Mouse (Mus musculus) heart, embryonic 15.5 days (tissue): ENCODE measurements around the gene Fam169a. TPM values are rescaled to one million over a fixed set of nuclear protein-coding genes. Genes with fewer than 3 reads are reported as not detected.
"Not testable (repeated sequence)": the region's sequence is repeated elsewhere in the genome, so short reads cannot be mapped to it uniquely, and the experiment has no call there.

ENCODE experiments used
- ATAC-seq: fragments of 200-750 bp; cut with Nextera tagmentation; replicated peaks from 2 replicates; pipeline ENCODE4 v1.8.0; 2017; ENCODE audit warnings: low read depth, moderate TSS enrichment; ENCODE audit not compliant: insufficient number of reproducible peaks, insufficient read depth, low FRiP score
- H3K27ac ChIP-seq: fragments of 300-500 bp; sonication (generic); 2 replicates; pipeline ENCODE4 v1.5.1; 2015; ENCODE audit warnings: mild to moderate bottlenecking, inconsistent platforms
- H3K27me3 ChIP-seq: fragments of 300-500 bp; sonication (generic); 2 replicates; pipeline ENCODE4 v1.6.1; 2015; ENCODE audit warnings: inconsistent platforms
- H3K36me3 ChIP-seq: fragments of 300-500 bp; sonication (generic); 2 replicates; pipeline ENCODE4 v1.6.1; 2015; ENCODE audit warnings: mild to moderate bottlenecking, inconsistent platforms
- H3K4me1 ChIP-seq: fragments of 300-500 bp; sonication (generic); replicated peaks from 2 replicates; pipeline ENCODE4 v1.6.1; 2015; ENCODE audit warnings: inconsistent platforms
- H3K4me2 ChIP-seq: fragments of 300-500 bp; sonication (generic); 2 replicates; pipeline ENCODE4 v1.6.1; 2015; ENCODE audit warnings: inconsistent platforms, mild to moderate bottlenecking, moderate library complexity
- H3K4me3 ChIP-seq: fragments of 300-500 bp; sonication (generic); 2 replicates; pipeline ENCODE4 v1.5.1; 2015; ENCODE audit warnings: mild to moderate bottlenecking, inconsistent platforms
- H3K9ac ChIP-seq: fragments of 300-500 bp; sonication (generic); 2 replicates; pipeline ENCODE4 v1.6.1; 2015; ENCODE audit warnings: mild to moderate bottlenecking, inconsistent platforms
- H3K9me3 ChIP-seq: fragments of 300-500 bp; sonication (generic); replicated peaks from 2 replicates; pipeline ENCODE4 v1.6.1; 2016; ENCODE audit warnings: inconsistent platforms
- WGBS: fragments of 180-500 bp; shearing (Covaris S2); methylation state at CpG from one replicate; pipeline ENCODE4 v1.1.7; 2015; ENCODE audit warnings: mixed read lengths; 5-methylcytosine and 5-hydroxymethylcytosine counted together
- polyA plus RNA-seq: library from polyadenylated mRNA; unstranded; fragments of >200 nt; fragmentation: Nextera tagmentation; extraction: Ambion mirVana; gene quantifications from 2 replicates; pipeline ENCODE4 v1.2.1, GENCODE M21; 2015

Fam169a gene
- polyA plus RNA-seq, 1 experiment from 2014 or later, result 3.4 TPM

DNA sequence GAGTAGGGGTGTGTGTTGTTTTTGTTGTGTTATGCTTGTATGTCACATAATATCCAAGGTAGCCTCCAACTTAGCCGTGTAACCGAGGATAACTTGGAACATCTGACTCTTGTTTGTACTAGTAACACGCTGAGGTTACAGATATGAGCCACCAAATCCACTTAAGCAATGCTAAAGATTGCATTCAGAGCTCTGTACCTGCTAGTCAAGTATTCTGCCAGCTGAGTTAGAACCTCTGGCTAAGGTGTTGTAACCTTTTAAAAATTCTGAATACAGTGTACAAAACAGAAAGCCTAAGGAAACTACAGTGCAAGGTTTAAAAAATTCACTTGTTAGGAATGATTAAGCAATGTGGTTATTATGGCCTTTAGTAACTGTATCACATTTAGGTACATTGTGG is 13.5 kb downstream of the Fam169a start:
- Histone ChIP-seq H3K9ac (no peak overlapping the region), H3K4me3 (no peak overlapping the region), H3K9me3 (no peaks in the 10 kb centered on the region), H3K27me3 (no peaks in the 10 kb centered on the region), H3K36me3 (no peaks in the 10 kb centered on the region), H3K27ac (no peak overlapping the region), H3K4me1 (no peaks in the 10 kb centered on the region), H3K4me2 (no peak overlapping the region)
- WGBS, result 77% methylated on average over 3 of the region's 3 CpGs
- no peak for ATAC-seq

DNA sequence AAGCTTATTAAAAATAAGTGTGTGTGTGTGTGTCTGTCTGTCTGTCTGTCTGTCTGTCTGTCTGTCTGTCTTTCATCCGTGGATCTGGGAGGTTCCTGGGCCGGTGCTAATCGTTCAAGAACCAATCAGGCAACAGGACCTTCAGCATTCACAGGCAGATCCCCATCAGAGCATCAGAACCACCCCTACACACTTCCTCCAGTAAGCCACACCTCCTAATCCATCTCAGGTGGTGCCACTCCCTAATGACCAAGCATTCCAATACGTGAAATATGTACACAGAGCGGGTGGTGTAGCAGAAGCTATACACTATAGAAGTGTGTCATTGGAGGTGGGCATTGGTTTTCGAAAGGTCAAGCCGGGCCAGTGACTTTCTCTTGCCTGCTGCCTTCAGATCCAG is 15.3 kb downstream of the Fam169a start:
- WGBS, result 90% methylated on average over 7 of the region's 7 CpGs
- no peaks in the 10 kb centered on the region for H3K9me3 ChIP-seq
- H3K4me2 ChIP-seq, result no peak overlapping the region
- no peak overlapping the region for H3K4me3 ChIP-seq
- H3K27me3 ChIP-seq, result no peaks in the 10 kb centered on the region
- no peaks in the 10 kb centered on the region for H3K36me3 ChIP-seq
- H3K4me1 ChIP-seq, result no peaks in the 10 kb centered on the region
- H3K27ac ChIP-seq, result no peak overlapping the region
- no peak overlapping the region for H3K9ac ChIP-seq
- no peak for ATAC-seq

DNA sequence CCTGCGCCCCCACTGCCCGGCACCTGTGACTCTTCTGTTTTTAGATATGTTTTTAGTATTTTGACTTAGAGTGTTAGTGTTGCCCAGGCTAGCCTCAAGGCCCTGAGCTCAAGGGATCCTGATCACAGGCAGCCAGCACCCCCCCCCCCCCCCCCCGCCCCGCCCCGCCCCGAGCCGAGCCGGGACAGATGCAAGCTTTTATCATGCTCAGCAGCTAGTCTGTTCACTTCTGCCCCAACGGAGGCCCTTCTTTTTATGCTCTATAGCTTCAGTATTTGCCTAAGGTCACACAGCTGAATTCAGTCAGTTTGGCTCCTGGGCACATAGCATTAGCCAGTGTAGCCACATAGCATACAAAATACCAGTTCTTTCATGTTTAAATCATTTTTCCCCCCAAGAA is 19.2 kb downstream of the Fam169a start:
- H3K9me3 ChIP-seq, result no peaks in the 10 kb centered on the region
- no peak for ATAC-seq
- no peaks in the 10 kb centered on the region for H3K36me3 ChIP-seq
- H3K27ac ChIP-seq, result no peak overlapping the region
- no peaks in the 10 kb centered on the region for H3K4me1 ChIP-seq
- no peak overlapping the region for H3K9ac ChIP-seq
- H3K27me3 ChIP-seq, result no peaks in the 10 kb centered on the region
- no peak overlapping the region for H3K4me2 ChIP-seq
- H3K4me3 ChIP-seq, result no peak overlapping the region
- WGBS, result 71% methylated on average over 9 of the region's 9 CpGs

DNA sequence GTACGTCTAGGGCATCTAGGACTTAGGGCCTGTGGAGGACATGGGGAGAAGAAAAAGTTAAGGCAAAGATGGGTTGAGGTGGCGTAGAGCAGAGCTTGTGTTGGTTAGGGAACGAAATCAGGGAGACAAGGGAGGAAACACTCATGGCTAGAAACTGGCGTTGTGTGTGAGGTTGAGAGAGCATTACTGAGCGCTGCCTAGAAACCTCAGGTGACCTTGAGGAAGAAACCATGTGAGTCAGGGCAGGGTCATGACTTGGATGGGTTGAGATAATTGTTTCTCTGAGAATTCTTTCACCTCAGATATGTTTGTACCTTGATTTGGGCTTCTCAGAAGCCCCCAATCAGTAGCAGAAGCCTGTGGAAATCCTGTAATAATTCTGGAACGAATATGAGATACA is 20.3 kb downstream of the Fam169a start:
- Histone ChIP-seq H3K9ac (no peak overlapping the region), H3K27me3 (no peaks in the 10 kb centered on the region), H3K4me2 (no peak overlapping the region), H3K4me3 (no peak overlapping the region), H3K4me1 (no peaks in the 10 kb centered on the region), H3K9me3 (no peaks in the 10 kb centered on the region), H3K36me3 (no peaks in the 10 kb centered on the region), H3K27ac (no peak overlapping the region)
- ATAC-seq, result no peak
- 90% methylated on average over 6 of the region's 6 CpGs for WGBS

DNA sequence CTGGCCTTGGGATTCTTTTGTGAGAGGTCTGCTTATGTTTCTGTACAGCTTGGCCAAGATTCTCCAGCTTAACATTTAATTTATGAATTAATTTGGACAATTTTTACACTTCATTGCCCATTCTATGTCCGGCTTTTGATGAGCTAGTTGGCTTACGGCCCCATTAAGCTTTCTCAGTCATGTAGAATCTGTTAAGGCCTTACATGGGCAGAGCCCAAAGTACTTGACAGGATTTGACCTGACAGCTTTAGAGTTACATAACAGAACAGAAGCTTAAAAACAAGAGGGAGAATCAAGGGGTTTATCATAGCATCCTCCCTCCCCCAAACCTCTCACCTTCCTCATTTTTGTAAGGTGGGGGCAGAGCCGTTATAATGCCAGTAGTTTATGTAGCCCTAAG is 21.1 kb downstream of the Fam169a start:
- no peak overlapping the region for H3K27ac ChIP-seq
- H3K27me3 ChIP-seq, result no peaks in the 10 kb centered on the region
- no peaks in the 10 kb centered on the region for H3K36me3 ChIP-seq
- H3K4me3 ChIP-seq, result no peak overlapping the region
- 92% methylated on average over 3 of the region's 3 CpGs for WGBS
- H3K9me3 ChIP-seq, result no peaks in the 10 kb centered on the region
- no peak for ATAC-seq
- H3K4me2 ChIP-seq, result no peak overlapping the region
- no peak overlapping the region for H3K9ac ChIP-seq
- no peaks in the 10 kb centered on the region for H3K4me1 ChIP-seq

DNA sequence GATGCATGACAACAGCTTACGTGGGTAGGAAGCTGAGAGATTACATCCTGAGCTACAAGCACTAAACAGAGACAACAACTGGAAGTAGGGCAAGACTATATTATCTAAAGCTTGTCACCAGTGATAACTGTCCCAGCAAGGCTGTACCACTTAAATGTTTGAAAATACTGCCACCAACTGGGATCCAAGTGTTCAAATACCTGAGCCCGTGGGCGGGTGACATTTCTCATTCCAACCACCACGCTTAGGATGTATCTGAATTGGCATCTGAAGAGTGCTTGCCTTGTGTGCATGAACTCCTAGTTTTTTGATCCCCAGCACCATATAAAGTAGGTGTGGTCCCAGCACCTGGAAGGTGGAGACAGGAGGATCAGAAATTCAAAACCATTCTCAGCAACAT is 28.6 kb downstream of the Fam169a start:
- WGBS, result 59% methylated on average over 4 of the region's 4 CpGs
- Histone ChIP-seq H3K9ac (no peak overlapping the region), H3K36me3 (no peaks in the 10 kb centered on the region), H3K4me2 (no peak overlapping the region), H3K4me1 (no peaks in the 10 kb centered on the region), H3K27me3 (no peaks in the 10 kb centered on the region), H3K27ac (no peak overlapping the region), H3K4me3 (no peak overlapping the region), H3K9me3 (no peaks in the 10 kb centered on the region)
- ATAC-seq, result no peak

DNA sequence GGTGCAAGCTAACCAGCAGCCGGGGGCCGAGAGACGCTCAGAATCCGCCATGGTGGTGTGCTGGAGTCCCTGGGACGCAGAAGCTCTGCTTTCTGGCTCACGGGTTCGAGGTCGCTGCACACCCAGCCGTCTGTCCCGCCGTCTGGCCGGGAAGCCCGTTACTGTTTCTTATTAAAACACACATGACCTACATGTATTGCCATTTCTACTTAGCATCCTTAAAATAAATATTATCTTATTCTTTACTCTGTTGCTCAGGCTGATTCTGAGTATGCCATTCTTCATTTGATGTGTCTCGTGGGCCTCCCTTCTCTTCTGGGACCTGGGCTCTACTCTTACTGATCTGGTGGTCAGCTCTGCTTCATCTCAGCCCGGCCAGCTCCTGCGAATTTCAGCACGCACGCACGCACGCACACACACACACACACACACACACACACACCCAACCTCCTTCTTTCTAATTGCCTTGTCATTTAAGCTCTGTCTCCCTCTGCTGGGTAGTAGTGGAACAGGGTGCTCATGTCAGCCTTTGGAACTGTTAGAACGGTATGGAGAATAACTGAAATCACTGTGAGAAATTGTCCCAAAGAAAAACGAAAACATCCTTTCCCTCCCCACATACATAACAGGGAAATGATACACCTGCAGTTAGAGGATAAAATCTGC is 32.2 kb downstream of the Fam169a start, which contains the start of gene Gm6169:
Gene Gm6169, minus strand, starts transcription at position 51 of the 666 bp plus-strand sequence.
- H3K4me1 ChIP-seq, result no peaks in the 10 kb centered on the region
- H3K9ac ChIP-seq, result no peak within 1 kb of the TSS
- no peak for ATAC-seq
- H3K4me2 ChIP-seq, result no peak within 1 kb of the TSS
- no peaks in the 10 kb centered on the region for H3K9me3 ChIP-seq
- H3K27me3 ChIP-seq, result no peaks in the 10 kb centered on the region
- no peaks in the 10 kb centered on the region for H3K36me3 ChIP-seq
- 73% methylated on average over 22 of the region's 22 CpGs for WGBS
- H3K27ac ChIP-seq, result no peak within 1 kb of the TSS
- H3K4me3 ChIP-seq, result no peak within 1 kb of the TSS

DNA sequence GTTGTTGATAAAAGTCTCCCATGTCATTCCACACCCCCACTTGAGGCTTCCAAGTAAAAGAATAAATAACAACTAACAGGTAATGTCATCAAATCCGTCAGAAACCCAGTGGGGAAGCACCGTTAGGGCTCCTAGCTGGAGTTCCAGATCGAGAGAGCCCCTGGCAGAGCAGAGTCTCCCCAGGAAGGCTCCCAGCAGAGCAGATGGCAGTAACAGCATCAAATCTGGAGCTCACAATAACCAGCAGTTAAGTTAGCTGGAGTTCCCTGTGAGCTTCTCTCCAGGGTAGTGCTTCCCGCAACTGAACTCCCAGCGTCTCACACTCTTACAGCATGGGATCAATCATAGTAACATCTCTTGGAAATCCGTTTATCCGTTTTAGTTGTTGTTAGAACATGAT is 37.9 kb downstream of the Fam169a start:
- 78% methylated on average over 7 of the region's 7 CpGs for WGBS
- no peaks in the 10 kb centered on the region for H3K36me3 ChIP-seq

DNA sequence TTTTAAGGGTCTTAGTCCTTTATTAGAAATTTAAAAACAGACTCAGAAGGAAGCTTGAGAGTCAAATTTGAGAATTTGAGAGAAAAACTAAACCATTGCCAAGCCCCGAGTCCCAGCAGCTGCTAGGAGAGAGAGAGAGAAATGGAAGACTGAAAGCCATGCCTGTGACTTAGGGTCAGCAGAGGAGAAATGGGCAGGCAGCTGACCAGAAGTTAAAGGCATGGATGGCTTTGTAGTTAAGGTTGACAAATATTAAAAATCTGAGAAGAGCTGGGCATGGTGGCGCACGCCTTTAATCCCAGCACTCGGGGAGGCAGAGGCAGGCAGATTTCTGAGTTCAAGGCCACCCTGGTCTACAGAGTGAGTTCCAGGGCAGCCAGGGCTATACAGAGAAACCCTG is 40.6 kb downstream of the Fam169a start:
- not testable (repeated sequence) for H3K27ac ChIP-seq, H3K27me3 ChIP-seq, H3K4me1 ChIP-seq, H3K9me3 ChIP-seq, H3K4me3 ChIP-seq, H3K36me3 ChIP-seq, ATAC-seq, H3K4me2 ChIP-seq, H3K9ac ChIP-seq
- WGBS, result 91% methylated on average over 4 of the region's 4 CpGs

More for the DNA sequence above, 37.9 kb downstream of the Fam169a start:
- no peak overlapping the region for H3K27ac ChIP-seq
- H3K27me3 ChIP-seq, result no peaks in the 10 kb centered on the region
- no peaks in the 10 kb centered on the region for H3K4me1 ChIP-seq
- no peak overlapping the region for H3K9ac ChIP-seq
- H3K9me3 ChIP-seq, result no peaks in the 10 kb centered on the region
- H3K4me2 ChIP-seq, result no peak overlapping the region
- no peak overlapping the region for H3K4me3 ChIP-seq
- no peak for ATAC-seq

DNA sequence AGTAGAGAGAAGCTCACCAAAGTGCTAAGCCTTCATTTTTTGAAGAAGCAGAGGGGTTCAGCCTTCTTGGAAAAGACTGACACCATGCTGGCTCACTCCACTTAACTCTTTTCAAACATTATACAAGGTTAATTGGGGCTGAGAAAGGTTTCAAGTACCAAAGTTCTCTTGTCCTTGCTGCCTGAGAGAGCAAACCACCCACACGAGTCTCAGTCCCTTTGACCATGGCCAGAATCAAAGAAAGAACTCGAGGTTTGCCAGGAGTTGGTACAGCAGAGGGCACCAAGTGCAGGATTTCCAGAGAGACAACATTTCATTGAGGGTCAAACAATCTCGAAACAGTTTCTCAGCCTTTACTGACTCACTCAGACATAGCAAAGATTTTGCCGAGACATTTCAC is 42.0 kb downstream of the Fam169a start:
- Histone ChIP-seq H3K4me3 (no peak overlapping the region), H3K9me3 (no peaks in the 10 kb centered on the region), H3K27me3 (no peaks in the 10 kb centered on the region), H3K4me2 (no peak overlapping the region), H3K9ac (no peak overlapping the region), H3K4me1 (no peaks in the 10 kb centered on the region), H3K36me3 (peaks cover under 1% of the 10 kb centered on the region; the same call in 1 of the 2 replicates), H3K27ac (no peak overlapping the region)
- ATAC-seq, result no peak
- WGBS, result 77% methylated on average over 4 of the region's 4 CpGs

DNA sequence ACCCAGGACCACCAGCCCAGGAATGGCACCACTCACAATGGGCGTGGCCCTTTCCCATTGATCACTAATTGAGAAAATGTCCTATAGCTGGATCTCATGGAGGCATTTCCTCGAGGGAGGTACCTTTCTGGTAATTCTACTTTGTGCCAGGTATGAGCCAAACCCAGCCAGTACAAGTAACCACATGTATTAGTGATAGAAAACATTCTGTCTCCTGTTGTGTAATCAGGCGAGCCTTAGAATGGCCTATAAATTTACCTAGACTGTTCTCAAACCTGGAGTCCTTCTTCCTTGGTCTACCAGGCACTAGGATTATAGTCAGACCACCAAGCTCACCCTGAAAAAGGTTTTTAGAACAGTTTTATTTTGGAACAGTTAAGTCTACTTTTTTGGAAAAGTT is 54.3 kb downstream of the Fam169a start:
- H3K4me3 ChIP-seq, result no peak overlapping the region
- ATAC-seq, result no peak
- no peak overlapping the region for H3K4me2 ChIP-seq
- H3K9ac ChIP-seq, result no peak overlapping the region
- no peaks in the 10 kb centered on the region for H3K27me3 ChIP-seq
- H3K36me3 ChIP-seq, result no peaks in the 10 kb centered on the region
- 71% methylated on average over 3 of the region's 3 CpGs for WGBS
- no peaks in the 10 kb centered on the region for H3K4me1 ChIP-seq
- H3K27ac ChIP-seq, result no peak overlapping the region
- H3K9me3 ChIP-seq, result no peaks in the 10 kb centered on the region

DNA sequence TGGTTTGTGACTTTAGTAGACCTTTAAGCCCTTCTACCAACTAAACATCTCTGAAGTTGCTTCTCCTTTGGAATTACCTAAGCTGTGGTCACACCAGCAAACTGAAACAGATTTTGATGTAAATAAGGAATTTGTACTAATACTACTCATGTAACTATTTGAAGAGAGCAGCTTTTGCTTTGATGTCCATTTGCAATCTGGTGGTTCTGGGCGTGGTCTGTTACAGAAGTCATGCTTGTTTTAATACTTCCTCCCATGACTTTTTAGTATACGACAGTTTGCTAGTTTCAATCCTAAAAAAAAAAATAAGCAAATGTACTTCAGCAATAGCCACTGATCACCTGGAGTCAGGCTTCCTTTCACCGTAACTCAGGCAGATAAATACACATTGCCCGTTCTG is 62.6 kb downstream of the Fam169a start:
- H3K4me3 ChIP-seq, H3K9me3 ChIP-seq, H3K4me1 ChIP-seq, H3K27ac ChIP-seq, H3K27me3 ChIP-seq, H3K4me2 ChIP-seq, ATAC-seq, H3K9ac ChIP-seq: not testable (repeated sequence)
- H3K36me3 ChIP-seq, result peaks cover 17% of the 10 kb centered on the region
- 82% methylated on average over 4 of the region's 4 CpGs for WGBS
